Mouse (Mus musculus): ENCODE measurements at regions not wholly inside any gene's neighbourhood (a gene's known extent, or its start where the extent isn't known, plus 50 kb on each side); places are given as distances from the start of the nearest gene placed in this dataset.

- Histone ChIP-seq H3K27me3 (replicated peaks) (no peaks in the 10 kb centered on the region), H3K9me3 (replicated peaks; ENCODE audit: low read length) (no peaks in the 10 kb centered on the region), H3K9ac (ENCODE audit: insufficient read depth, low read depth) (no peak overlapping the region), H3K4me2 (ENCODE audit: insufficient read depth, low read depth, poor library complexity, severe bottlenecking) (no peak overlapping the region), H3K79me2 (replicated peaks; ENCODE audit: control insufficient read depth, extremely low read depth, insufficient read depth, poor library complexity, severe bottlenecking) (no peaks in the 10 kb centered on the region), H3K27ac (ENCODE audit: insufficient read depth, low read depth) (no peak overlapping the region), H3K4me1 (ENCODE audit: control insufficient read depth in 1 of 2, insufficient read depth in 2 of 2) (no peaks in the 10 kb centered on the region), H3K36me3 (replicated peaks in 1 of 2; ENCODE audit: control insufficient read depth in 1 of 2, insufficient read depth in 1 of 2, low read length in 1 of 2) (no peaks in the 10 kb centered on the region), H3K4me3 (replicated peaks in 1 of 3; ENCODE audit: low read depth in 2 of 3, low read length in 2 of 3, poor library complexity in 1 of 3) (no peak overlapping the region)
- TF ChIP-seq JUN (IDR thresholded peaks at IDR 0.05; ENCODE audit: insufficient read depth, low read depth, low read length) (no peak), E2F4 (IDR thresholded peaks at IDR 0.05; ENCODE audit: insufficient replicate concordance, low read depth, low read length) (no peak), NELFE (IDR thresholded peaks at IDR 0.05; ENCODE audit: low read depth, low read length) (no peak), JUND (conservative IDR thresholded peaks at IDR 0.05; ENCODE audit: low read depth, low read length) (no peak), UBTF (IDR thresholded peaks at IDR 0.05; ENCODE audit: low read depth, low read length) (no peak), KAT2A (IDR thresholded peaks at IDR 0.05; ENCODE audit: insufficient replicate concordance, low read length) (no peak), HCFC1 (IDR thresholded peaks at IDR 0.05; ENCODE audit: low read depth, low read length) (no peak), PAX5 (IDR thresholded peaks at IDR 0.05; ENCODE audit: low read length) (no peak), EP300 (IDR thresholded peaks at IDR 0.05; ENCODE audit: low read length) (no peak), SMC3 (IDR thresholded peaks at IDR 0.05; ENCODE audit: low read depth, low read length) (no peak), POLR2A (IDR thresholded peaks at IDR 0.05; ENCODE audit: low read depth, low read length) (no peak), ZMIZ1 (IDR thresholded peaks at IDR 0.05; ENCODE audit: low read depth, low read length) (no peak), TBP (conservative IDR thresholded peaks at IDR 0.05; ENCODE audit: low read depth, low read length) (no peak), ETS1 (conservative IDR thresholded peaks at IDR 0.05; ENCODE audit: low read depth, low read length) (no peak), IRF4 (IDR thresholded peaks at IDR 0.05; ENCODE audit: low read depth, low read length) (no peak)
- no peak for DNase-seq (ENCODE audit: extremely low read depth)
- dilution Hi-C loops (cut with MboI; ENCODE audit: extremely low pct_ligation_motif_present, extremely low pct_unique_long_range_greater_than_20kb, low sequenced_read_pairs), result no loop called here
- in situ Hi-C loops (cut with MboI; ENCODE audit: low pct_ligation_motif_present, low pct_unique_long_range_greater_than_20kb, low sequenced_read_pairs), result no loop called here
These were observed 340.2 kb upstream of the Slc24a2 start for GRCm38 (mm10) chr4:87570470-87570891.

- in situ Hi-C loops (cut with MboI; ENCODE audit: low pct_ligation_motif_present, low pct_unique_long_range_greater_than_20kb, low sequenced_read_pairs) (no loop called here), dilution Hi-C loops (cut with MboI; ENCODE audit: extremely low pct_ligation_motif_present, extremely low pct_unique_long_range_greater_than_20kb, low sequenced_read_pairs) (no loop called here)
- DNase-seq (ENCODE audit: extremely low read depth), result no peak
- no peak overlapping the region for H3K27ac ChIP-seq (ENCODE audit: insufficient read depth, low read depth)
- no peaks in the 10 kb centered on the region for H3K36me3 ChIP-seq (replicated peaks in 1 of 2; ENCODE audit: control insufficient read depth in 1 of 2, insufficient read depth in 1 of 2, low read length in 1 of 2)
- H3K9me3 ChIP-seq (replicated peaks; ENCODE audit: low read length), result no peaks in the 10 kb centered on the region
- H3K27me3 ChIP-seq (replicated peaks), result no peaks in the 10 kb centered on the region
- no peak overlapping the region for H3K4me3 ChIP-seq (replicated peaks in 1 of 3; ENCODE audit: low read depth in 2 of 3, low read length in 2 of 3, poor library complexity in 1 of 3)
- H3K79me2 ChIP-seq (replicated peaks; ENCODE audit: control insufficient read depth, extremely low read depth, insufficient read depth, poor library complexity, severe bottlenecking), result no peaks in the 10 kb centered on the region
- H3K4me1 ChIP-seq (ENCODE audit: control insufficient read depth in 1 of 2, insufficient read depth in 2 of 2), result no peaks in the 10 kb centered on the region
- no peak overlapping the region for H3K4me2 ChIP-seq (ENCODE audit: insufficient read depth, low read depth, poor library complexity, severe bottlenecking)
- TF ChIP-seq KAT2A (IDR thresholded peaks at IDR 0.05; ENCODE audit: insufficient replicate concordance, low read length) (no peak), MXI1 (IDR thresholded peaks at IDR 0.05; ENCODE audit: low read depth, low read length) (no peak)
- H3K9ac ChIP-seq (ENCODE audit: insufficient read depth, low read depth), result no peak overlapping the region
These were observed 336.3 kb upstream of the Slc24a2 start for GRCm38 (mm10) chr4:87566616-87567015.
